Mouse (Mus musculus): Measurements from ENCODE around the gene Cldn13.
"Not testable (repeated sequence)": the region's sequence is repeated elsewhere in the genome, so short reads cannot be mapped to it uniquely, and the experiment has no call there.

Gene Cldn13

GRCm38 (mm10) chr5:134915311-134915710 is at the start of gene Cldn13:
Cldn13 (minus strand) TSS chr5:134915526.
- no peak for DNase-seq (ENCODE audit: low read depth, low spot score)

- not testable (repeated sequence) for DNase-seq (ENCODE audit: low read depth, low spot score)
Observed at GRCm38 (mm10) chr5:134964655-134965054, 49.3 kb upstream of the Cldn13 start.

- no peak for DNase-seq (ENCODE audit: low read depth, low spot score)
Observed at GRCm38 (mm10) chr5:134963546-134963945, 48.2 kb upstream of the Cldn13 start.

- DNase-seq (ENCODE audit: low read depth, low spot score) = no peak
Observed at GRCm38 (mm10) chr5:134961519-134961918, 46.2 kb upstream of the Cldn13 start.

- DNase-seq (ENCODE audit: low read depth, low spot score) = no peak
Observed at GRCm38 (mm10) chr5:134960430-134960829, 45.1 kb upstream of the Cldn13 start.

- peak; percentile 8 for DNase-seq (ENCODE audit: low read depth, low spot score)
Observed at GRCm38 (mm10) chr5:134959114-134959513, 43.8 kb upstream of the Cldn13 start.

- DNase-seq (ENCODE audit: low read depth, low spot score) = no peak
Observed at GRCm38 (mm10) chr5:134955491-134955890, 40.2 kb upstream of the Cldn13 start.

- DNase-seq (ENCODE audit: low read depth, low spot score) = no peak
Observed at GRCm38 (mm10) chr5:134951053-134951884, 35.9 kb upstream of the Cldn13 start.

GRCm38 (mm10) chr5:134948085-134948439 is 32.7 kb upstream of the Cldn13 start:
- DNase-seq (ENCODE audit: low read depth, low spot score) = no peak

- DNase-seq (ENCODE audit: low read depth, low spot score) = no peak
Observed at GRCm38 (mm10) chr5:134947420-134948084, 32.2 kb upstream of the Cldn13 start.

GRCm38 (mm10) chr5:134946857-134947255 is 31.5 kb upstream of the Cldn13 start, which contains the start of gene Cldn4:
Cldn4 (minus strand) TSS chr5:134946934.
- no peak for DNase-seq (ENCODE audit: low read depth, low spot score)

GRCm38 (mm10) chr5:134946063-134946856 is 30.9 kb upstream of the Cldn13 start:
- DNase-seq (ENCODE audit: low read depth, low spot score) = no peak

- DNase-seq (ENCODE audit: low read depth, low spot score) = no peak
Observed at GRCm38 (mm10) chr5:134945266-134945959, 30.1 kb upstream of the Cldn13 start.

GRCm38 (mm10) chr5:134944179-134944578 is 28.9 kb upstream of the Cldn13 start:
- no peak for DNase-seq (ENCODE audit: low read depth, low spot score)

GRCm38 (mm10) chr5:134942740-134943139 is 27.4 kb upstream of the Cldn13 start:
- DNase-seq (ENCODE audit: low read depth, low spot score) = no peak

GRCm38 (mm10) chr5:134941472-134942209 is 26.3 kb upstream of the Cldn13 start:
- DNase-seq (ENCODE audit: low read depth, low spot score) = no peak

GRCm38 (mm10) chr5:134939554-134939953 is 24.2 kb upstream of the Cldn13 start:
- DNase-seq (ENCODE audit: low read depth, low spot score) = not testable (repeated sequence)

GRCm38 (mm10) chr5:134939069-134939468 is 23.7 kb upstream of the Cldn13 start:
- DNase-seq (ENCODE audit: low read depth, low spot score) = no peak

- DNase-seq (ENCODE audit: low read depth, low spot score) = no peak
Observed at GRCm38 (mm10) chr5:134936626-134937185, 21.4 kb upstream of the Cldn13 start.

GRCm38 (mm10) chr5:134936051-134936450 is 20.7 kb upstream of the Cldn13 start:
- DNase-seq (ENCODE audit: low read depth, low spot score) = no peak

Measured in telencephalon, adult 2 months (tissue).